Mouse (Mus musculus) limb, embryonic 14.5 days (tissue): Measurements from ENCODE around the gene Rbm3. TPM values are rescaled to one million over a fixed set of nuclear protein-coding genes. Genes with fewer than 3 reads are reported as not detected.

ENCODE experiments used
- ATAC-seq: fragments of 200-750 bp; cut with Nextera tagmentation; 2 replicates; pipeline ENCODE4 v1.8.0; 2017; ENCODE audit warnings: low read depth, moderate number of reproducible peaks, moderate TSS enrichment; ENCODE audit not compliant: low FRiP score
- DNase-seq: peaks from one replicate; pipeline ENCODE4 v3.0.0-alpha.2; 2015; ENCODE audit warnings: low spot score
- H3K27ac ChIP-seq: fragments of 300-500 bp; sonication (generic); replicated peaks from 2 replicates; pipeline ENCODE4 v1.5.1; 2014; ENCODE audit warnings: low read depth, mild to moderate bottlenecking, low read length, moderate library complexity, mixed read lengths
- H3K27me3 ChIP-seq: fragments of 300-500 bp; sonication (generic); 2 replicates; pipeline ENCODE4 v1.6.1; 2014; ENCODE audit warnings: low read length, mixed read lengths; ENCODE audit not compliant: control insufficient read depth, insufficient read depth
- H3K36me3 ChIP-seq: fragments of 300-500 bp; sonication (generic); 2 replicates; pipeline ENCODE4 v1.6.1; 2014; ENCODE audit warnings: mild to moderate bottlenecking, low read length, moderate library complexity, mixed read lengths; ENCODE audit not compliant: control insufficient read depth, insufficient read depth
- H3K4me1 ChIP-seq: fragments of 300-500 bp; sonication (generic); 2 replicates; pipeline ENCODE4 v1.6.1; 2014; ENCODE audit warnings: antibody characterized with exemption, low read length, mixed read lengths; ENCODE audit not compliant: control insufficient read depth, insufficient read depth
- H3K4me2 ChIP-seq: fragments of 300-500 bp; sonication (generic); replicated peaks from 2 replicates; pipeline ENCODE4 v1.6.1; 2014; ENCODE audit warnings: low read depth, mild to moderate bottlenecking, low read length, moderate library complexity; ENCODE audit not compliant: severe bottlenecking
- H3K4me3 ChIP-seq: fragments of 300-500 bp; sonication (generic); replicated peaks from 2 replicates; pipeline ENCODE4 v1.5.1; 2014; ENCODE audit warnings: low read length
- H3K9ac ChIP-seq: fragments of 300-500 bp; sonication (generic); 2 replicates; pipeline ENCODE4 v1.6.1; 2014; ENCODE audit warnings: mild to moderate bottlenecking, low read depth, low read length, moderate library complexity; ENCODE audit not compliant: severe bottlenecking
- H3K9me3 ChIP-seq: fragments of 300-500 bp; sonication (generic); 2 replicates; pipeline ENCODE4 v1.6.1; 2016; ENCODE audit warnings: low read length; ENCODE audit not compliant: control insufficient read depth
- POLR2A ChIP-seq: fragments of 200-500 bp; IDR thresholded peaks from 2 replicates; pipeline ENCODE4 v1.8.0; 2012; ENCODE audit warnings: inconsistent platforms, mild to moderate bottlenecking, moderate library complexity, borderline replicate concordance; ENCODE audit not compliant: insufficient read depth, insufficient read length; ENCODE audit errors: extremely low read depth
- WGBS: fragments of 180-500 bp; shearing (Covaris S2); extraction: QIAGEN DNeasy Blood & Tissue Kit; methylation state at CpG from one replicate; pipeline ENCODE4 v1.1.7; 2014; 5-methylcytosine and 5-hydroxymethylcytosine counted together
- polyA plus RNA-seq, 2 experiments: library from polyadenylated mRNA; depleted of rRNA in 1 of 2; stranded (reverse) in 1 of 2; unstranded in 1 of 2; fragments of >200 nt; fragmentation: Nextera tagmentation in 1 of 2; extraction: Ambion mirVana in 1 of 2; gene quantifications; 2 replicates each; pipeline versions ENCODE4 v1.2.1 to v1.2.3; 2012 to 2014

Rbm3 gene
- 355 and 465 TPM in 2 replicates for polyA plus RNA-seq (2012; rRNA removed)
- polyA plus RNA-seq (2014; fragmentation: Nextera tagmentation; extraction: Ambion mirVana): 496 and 541 TPM in 2 replicates

DNA sequence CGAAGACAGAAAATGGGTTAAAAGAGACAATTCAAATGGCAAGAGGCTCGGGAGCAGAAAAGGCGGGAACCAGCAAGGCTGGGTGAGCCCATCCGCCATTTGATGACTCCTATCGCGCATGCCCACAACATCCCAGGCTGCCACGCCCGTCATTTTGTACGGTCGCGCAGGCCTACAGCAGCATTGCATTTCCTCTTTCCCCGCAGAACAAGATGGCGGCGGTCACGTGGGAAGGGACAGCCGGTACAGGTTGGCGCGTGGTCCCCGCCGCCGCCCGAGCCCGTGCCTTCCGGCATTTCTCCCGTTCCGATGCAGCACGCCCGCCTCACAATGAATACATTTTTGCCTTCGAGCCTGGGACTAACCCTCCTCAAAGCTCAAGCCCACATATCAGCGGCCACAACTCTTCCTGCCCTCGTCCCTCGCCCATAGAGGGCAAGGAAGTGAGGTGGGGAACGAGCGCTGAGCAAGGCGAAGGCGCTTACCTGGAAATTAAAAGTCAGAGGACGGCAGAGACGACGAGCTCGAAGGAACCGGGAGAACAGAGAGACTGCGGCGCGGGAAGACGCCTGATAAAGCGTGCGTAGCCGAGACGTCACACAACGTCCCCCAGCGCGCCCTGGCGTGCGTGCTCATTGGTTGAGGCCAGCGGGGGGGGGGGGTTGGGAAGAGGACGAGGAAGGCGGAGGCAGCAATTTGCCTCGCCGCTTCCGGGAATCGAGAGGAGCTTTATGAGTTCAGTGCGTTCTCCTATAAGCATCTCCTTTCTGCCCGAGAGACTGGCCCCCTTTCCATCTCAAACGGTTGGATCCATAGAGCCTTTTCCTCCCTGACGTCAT lies at the start of gene Rbm3:
TSS of gene Rbm3 (minus strand) at position 728 of the 839 bp plus-strand sequence.
- Histone ChIP-seq H3K36me3 (peaks cover 27% of the 10 kb centered on the region), H3K27me3 (no peaks in the 10 kb centered on the region), H3K27ac (peak within 1 kb of the TSS; percentile 97), H3K4me2 (peak within 1 kb of the TSS; percentile 63), H3K4me1 (0 out of 2 replicates have a peak, but pooled peaks cover 7% of the 10 kb centered on the region), H3K9me3 (no peaks in the 10 kb centered on the region), H3K4me3 (peak within 1 kb of the TSS; percentile 60), H3K9ac (peak within 1 kb of the TSS; percentile 78)
- 25% methylated on average over 59 of the region's 65 CpGs for WGBS
- DNase-seq (peak; percentile 89), ATAC-seq (peak; percentile 96)
- peak; percentile 45; the same call in 1 of the 2 replicates for TF ChIP-seq POLR2A

DNA sequence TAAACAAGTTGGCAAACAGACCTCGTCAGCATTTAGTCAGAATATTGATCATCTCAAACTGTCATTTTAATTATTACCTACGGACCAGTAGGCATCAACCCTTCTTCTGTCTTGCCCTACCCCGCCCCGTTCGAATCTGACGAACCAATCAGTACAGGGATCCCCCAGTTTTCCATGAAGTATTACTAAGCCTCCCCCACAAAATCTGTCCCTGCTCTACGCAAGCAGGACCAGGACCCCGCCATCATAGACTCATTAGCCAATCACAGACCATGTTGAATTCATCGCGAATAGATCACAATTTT lies 47.7 kb upstream of the Rbm3 start, which contains the start of gene Ebp:
TSS of gene Ebp (minus strand) at position 94 of the 305 bp plus-strand sequence.
- Histone ChIP-seq H3K4me3 (peak within 1 kb of the TSS; percentile 49), H3K4me1 (no peaks in the 10 kb centered on the region), H3K9ac (peak within 1 kb of the TSS; percentile 64), H3K27ac (peak within 1 kb of the TSS; percentile 19; the same call in 1 of the 2 replicates), H3K27me3 (no peaks in the 10 kb centered on the region), H3K36me3 (no peaks in the 10 kb centered on the region), H3K9me3 (no peaks in the 10 kb centered on the region), H3K4me2 (peak within 1 kb of the TSS; percentile 56)
- DNase-seq (no peak), ATAC-seq (no peak)
- WGBS: 27% methylated on average over 10 of the region's 10 CpGs
- no peak for TF ChIP-seq POLR2A

DNA sequence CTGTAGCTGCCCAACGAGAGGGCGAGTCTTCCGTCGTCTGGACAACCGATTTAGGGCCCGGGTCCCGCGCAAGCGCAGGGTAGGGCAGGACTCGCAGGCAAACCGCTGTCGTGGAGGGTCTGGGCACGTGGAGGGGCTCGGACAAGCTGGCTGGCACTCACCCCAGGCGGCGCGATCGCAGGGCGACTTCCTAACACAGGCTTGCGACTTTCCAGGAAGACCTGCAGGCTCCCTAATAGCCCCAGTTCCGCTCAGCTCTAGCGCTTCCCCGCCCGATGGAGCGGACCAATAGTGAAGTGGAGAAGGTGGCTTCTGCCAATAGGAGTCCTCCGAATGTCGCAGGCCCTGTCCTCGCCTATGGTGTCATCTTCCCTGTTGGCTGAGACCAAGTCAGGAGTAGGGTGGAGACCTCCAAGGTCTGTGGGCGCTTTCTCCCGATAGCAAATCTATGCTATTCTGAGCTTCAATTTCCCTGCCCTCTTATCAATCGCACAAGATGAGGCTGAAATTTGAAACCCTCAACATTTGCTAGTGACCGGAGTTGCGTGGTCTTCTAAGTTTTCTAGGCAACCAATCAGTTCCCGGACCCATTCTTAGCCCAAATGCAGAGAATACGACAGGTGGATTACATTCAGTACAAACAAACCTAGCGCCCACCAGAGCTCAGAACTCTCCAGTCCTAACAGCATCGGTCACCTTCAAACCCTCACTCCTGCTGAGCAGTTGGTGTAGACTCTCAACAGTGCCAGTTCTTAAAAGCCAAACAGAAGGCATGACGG lies 47.1 kb upstream of the Rbm3 start:
- WGBS: 14% methylated on average over 35 of the region's 38 CpGs
- H3K4me1 ChIP-seq: no peaks in the 10 kb centered on the region
- peak; percentile 98 for ATAC-seq
- peak overlapping the region; percentile 56 for H3K4me2 ChIP-seq
- no peaks in the 10 kb centered on the region for H3K9me3 ChIP-seq
- H3K4me3 ChIP-seq: peak overlapping the region; percentile 49
- peak; percentile 78 for DNase-seq
- H3K36me3 ChIP-seq: no peaks in the 10 kb centered on the region
- no peak for TF ChIP-seq POLR2A
- peak overlapping the region; percentile 64 for H3K9ac ChIP-seq
- H3K27ac ChIP-seq: peak overlapping the region; percentile 19; the same call in 1 of the 2 replicates
- no peaks in the 10 kb centered on the region for H3K27me3 ChIP-seq

DNA sequence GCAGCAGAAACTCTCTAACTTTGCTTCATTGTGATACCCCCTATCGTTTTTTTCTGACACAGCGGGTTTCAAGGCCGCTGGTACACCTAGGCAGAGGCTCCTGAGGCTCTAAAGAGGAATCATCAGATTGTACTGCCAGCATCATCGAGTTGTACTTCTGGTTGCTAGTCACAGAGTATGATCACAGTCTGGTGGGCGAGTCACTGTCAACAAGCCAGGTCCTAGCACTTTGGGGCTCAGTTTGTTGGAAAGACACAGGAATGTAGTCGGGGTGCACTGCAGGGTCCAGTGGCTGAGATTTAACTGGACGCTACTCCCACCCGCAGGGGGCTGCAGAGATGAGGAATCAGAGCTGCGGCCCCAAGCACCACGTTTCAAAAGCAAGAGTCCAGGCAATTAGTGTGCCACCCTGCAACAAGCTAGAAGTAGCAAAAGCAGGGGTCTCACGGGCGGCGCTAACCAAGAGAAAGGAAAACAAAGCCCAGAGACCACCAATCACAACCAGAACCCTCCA lies 46.5 kb upstream of the Rbm3 start:
- peak; percentile 35; the same call in 1 of the 2 replicates for ATAC-seq
- H3K36me3 ChIP-seq: no peaks in the 10 kb centered on the region
- TF ChIP-seq POLR2A: no peak
- peak overlapping the region; percentile 19; the same call in 1 of the 2 replicates for H3K27ac ChIP-seq
- H3K9ac ChIP-seq: peak overlapping the region; percentile 64
- H3K4me2 ChIP-seq: peak overlapping the region; percentile 56
- 21% methylated on average over 12 of the region's 13 CpGs for WGBS
- no peaks in the 10 kb centered on the region for H3K27me3 ChIP-seq
- peak overlapping the region; percentile 49 for H3K4me3 ChIP-seq
- DNase-seq: no peak
- no peaks in the 10 kb centered on the region for H3K9me3 ChIP-seq
- H3K4me1 ChIP-seq: no peaks in the 10 kb centered on the region

DNA sequence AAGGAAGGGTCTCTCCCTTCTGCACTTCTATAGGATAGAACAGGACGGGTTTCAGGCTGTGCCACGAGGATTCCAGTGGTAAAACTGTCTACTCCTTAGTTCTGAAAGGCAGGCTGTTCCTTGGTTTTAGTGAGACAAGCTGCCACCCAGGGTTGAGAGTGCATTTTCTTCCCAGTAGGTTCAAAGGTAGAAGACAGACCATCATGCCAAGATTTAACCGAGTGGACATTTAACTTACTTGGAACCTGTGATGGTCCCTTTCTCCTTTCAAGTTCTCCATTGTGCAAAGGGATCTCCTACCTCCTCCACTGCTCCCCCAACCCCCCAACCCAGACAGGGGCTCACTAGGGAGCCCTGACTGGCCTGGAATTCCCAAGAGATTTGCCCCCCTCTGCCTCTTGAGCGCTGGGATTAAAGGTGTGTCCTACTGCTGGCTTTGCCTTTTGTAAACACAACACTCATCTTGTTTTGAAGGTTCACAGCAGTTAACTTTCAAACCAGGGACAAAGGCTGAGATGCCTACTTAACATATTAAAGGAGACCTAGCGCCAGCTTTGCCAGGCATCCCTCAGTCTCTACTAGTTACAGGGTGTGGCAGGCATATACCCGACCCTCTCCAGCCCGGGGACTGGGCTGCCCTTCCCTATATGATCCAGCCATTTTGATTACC lies 37.3 kb upstream of the Rbm3 start:
- no peak for DNase-seq
- Histone ChIP-seq H3K4me3 (no peak overlapping the region), H3K36me3 (peaks cover 8% of the 10 kb centered on the region; the same call in 1 of the 2 replicates), H3K27me3 (no peaks in the 10 kb centered on the region), H3K4me2 (no peak overlapping the region), H3K9me3 (no peaks in the 10 kb centered on the region), H3K27ac (no peak overlapping the region), H3K4me1 (no peaks in the 10 kb centered on the region), H3K9ac (no peak overlapping the region)
- no peak for ATAC-seq
- WGBS: 12% methylated on average over 7 of the region's 7 CpGs
- no peak for TF ChIP-seq POLR2A
